Mouse (Mus musculus) cerebellum, adult 2 months (tissue): ENCODE results near the gene Sf3a3.

Source experiments
- CTCF ChIP-seq: fragments of 200-500 bp; IDR thresholded peaks from 2 replicates; pipeline ENCODE4 v1.5.1; 2011; ENCODE audit warnings: low read depth, mild to moderate bottlenecking, control low read depth, low read length, moderate library complexity, borderline replicate concordance; ENCODE audit not compliant: insufficient read depth
- POLR2A ChIP-seq: fragments of 200-500 bp; IDR thresholded peaks from 2 replicates; pipeline ENCODE4 v1.6.1; 2011; ENCODE audit warnings: low read length, control low read depth, borderline replicate concordance; ENCODE audit not compliant: insufficient read depth

- TF ChIP-seq CTCF, result no peak
- TF ChIP-seq POLR2A, result no peak
Observed at GRCm38 (mm10) chr4:124694572-124694971, 20.0 kb upstream of the Sf3a3 start.
